Mouse (Mus musculus): ENCODE results near the gene Ccdc116. TPM values are rescaled to one million over a fixed set of nuclear protein-coding genes. Genes with fewer than 3 reads are reported as not detected.
A peak's percentile ranks its signal among the peaks of the same experiment; 100 is the strongest.
"Not testable (repeated sequence)": the region's sequence is repeated elsewhere in the genome, so short reads cannot be mapped to it uniquely, and the experiment has no call there.

The Ccdc116 gene
- polyA plus RNA-seq, 1 experiment = 17.2 TPM

DNA sequence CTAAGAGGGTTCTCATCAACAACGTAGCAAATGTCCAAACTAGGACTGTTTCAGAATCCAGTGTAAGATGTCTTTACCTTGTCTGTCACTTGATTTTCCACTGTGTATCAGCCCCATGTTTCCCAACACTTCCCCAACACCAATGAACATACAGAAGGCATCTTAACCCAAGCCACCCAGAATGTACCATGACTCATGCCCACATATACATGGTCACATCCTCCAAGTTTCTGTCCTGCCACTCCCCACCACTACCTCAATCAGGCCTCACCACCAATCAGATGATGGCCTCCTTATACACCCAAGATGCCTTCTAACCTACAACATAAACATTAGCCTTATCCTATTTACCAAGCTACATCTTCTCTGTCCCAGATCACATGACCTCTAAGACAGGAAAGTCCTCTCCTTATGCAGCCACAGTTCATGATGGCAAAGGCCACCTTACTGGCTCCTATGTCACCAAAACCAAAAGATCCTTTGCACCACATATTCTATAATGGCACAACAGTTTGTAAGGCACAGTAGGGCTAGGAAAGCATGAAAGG is 30.7 kb upstream of the Ccdc116 start:
- no peak overlapping the region for H3K4me3 ChIP-seq (ENCODE audit: low read depth, low read length)
- TF ChIP-seq CTCF (IDR thresholded peaks at IDR 0.05; ENCODE audit: extremely low read depth, insufficient read length, insufficient replicate concordance, low read depth, low read length) (no peak), POLR2A (IDR thresholded peaks at IDR 0.05; ENCODE audit: low read depth, low read length) (no peak)
- no peaks in the 10 kb centered on the region for H3K27me3 ChIP-seq (ENCODE audit: control insufficient read depth, insufficient read depth, low read length)
- H3K36me3 ChIP-seq (ENCODE audit: control insufficient read depth, insufficient read depth, low read length) = peaks cover 10% of the 10 kb centered on the region
- peaks cover 19% of the 10 kb centered on the region; the same call in 1 of the 2 replicates for H3K4me1 ChIP-seq (ENCODE audit: control insufficient read depth, insufficient read depth, insufficient read length, low read length)
- H3K27ac ChIP-seq (ENCODE audit: insufficient read depth, low read depth, low read length) = no peak overlapping the region
- 97% methylated on average over 1 of the region's 1 CpGs for WGBS

DNA sequence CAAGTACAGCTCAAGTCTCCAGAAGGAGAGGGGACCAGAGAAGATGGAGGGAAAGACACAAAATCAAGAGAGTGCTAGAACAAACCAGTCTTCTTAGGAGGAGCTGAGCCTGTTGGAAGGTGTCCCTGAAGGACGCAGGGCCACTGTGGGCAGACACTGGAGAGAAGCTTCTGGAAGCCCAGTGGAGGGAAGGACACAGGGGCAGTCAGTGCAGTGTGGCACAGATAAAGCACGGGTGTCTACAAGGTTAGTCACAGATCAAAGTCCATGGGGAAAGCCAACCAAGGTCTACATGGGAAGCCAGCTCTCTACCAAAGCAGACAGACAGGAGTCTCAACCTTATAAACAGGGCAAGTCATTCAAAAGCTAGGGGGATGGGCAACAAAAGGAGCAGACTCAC is 28.7 kb upstream of the Ccdc116 start:
- Histone ChIP-seq H3K27ac (ENCODE audit: insufficient read depth, low read depth, low read length) (peak overlapping the region; percentile 69), H3K27me3 (ENCODE audit: control insufficient read depth, insufficient read depth, low read length) (no peaks in the 10 kb centered on the region), H3K4me1 (ENCODE audit: control insufficient read depth, insufficient read depth, insufficient read length, low read length) (peaks cover 13% of the 10 kb centered on the region; the same call in 1 of the 2 replicates), H3K4me3 (ENCODE audit: low read depth, low read length) (no peak overlapping the region), H3K36me3 (ENCODE audit: control insufficient read depth, insufficient read depth, low read length) (peaks cover 18% of the 10 kb centered on the region)
- WGBS = 32% methylated on average over 2 of the region's 2 CpGs
- TF ChIP-seq CTCF (IDR thresholded peaks at IDR 0.05; ENCODE audit: extremely low read depth, insufficient read length, insufficient replicate concordance, low read depth, low read length) (no peak), POLR2A (IDR thresholded peaks at IDR 0.05; ENCODE audit: low read depth, low read length) (no peak)

DNA sequence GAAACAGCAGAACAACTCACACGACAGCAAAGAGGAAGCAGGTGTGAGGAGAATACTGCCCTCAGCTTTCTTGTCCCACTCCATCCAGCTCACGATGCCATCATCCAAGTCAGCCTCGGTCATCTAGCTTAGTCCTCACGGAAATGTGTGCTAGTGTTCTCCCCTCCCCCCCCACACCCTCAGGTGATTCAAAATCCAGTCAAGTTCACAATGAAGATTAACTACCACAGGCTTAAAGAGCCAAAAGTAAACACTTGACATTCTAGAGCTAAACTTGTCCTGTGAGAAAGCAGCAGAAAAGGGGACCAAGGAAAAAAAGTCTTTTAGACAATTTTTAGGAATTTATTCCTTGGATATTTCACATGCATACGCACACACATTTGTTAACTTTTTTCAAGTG is 21.0 kb upstream of the Ccdc116 start:
- TF ChIP-seq POLR2A (IDR thresholded peaks at IDR 0.05; ENCODE audit: low read depth, low read length) (no peak), CTCF (IDR thresholded peaks at IDR 0.05; ENCODE audit: extremely low read depth, insufficient read length, insufficient replicate concordance, low read depth, low read length) (no peak)
- Histone ChIP-seq H3K27me3 (ENCODE audit: control insufficient read depth, insufficient read depth, low read length) (no peaks in the 10 kb centered on the region), H3K36me3 (ENCODE audit: control insufficient read depth, insufficient read depth, low read length) (peaks cover 20% of the 10 kb centered on the region), H3K27ac (ENCODE audit: insufficient read depth, low read depth, low read length) (no peak overlapping the region), H3K4me1 (ENCODE audit: control insufficient read depth, insufficient read depth, insufficient read length, low read length) (peaks cover 16% of the 10 kb centered on the region; the same call in 1 of the 2 replicates), H3K4me3 (ENCODE audit: low read depth, low read length) (no peak overlapping the region)
- 79% methylated on average over 5 of the region's 5 CpGs for WGBS

- Histone ChIP-seq H3K36me3 (ENCODE audit: control insufficient read depth, insufficient read depth, low read length) (peaks cover 13% of the 10 kb centered on the region), H3K4me1 (ENCODE audit: control insufficient read depth, insufficient read depth, insufficient read length, low read length) (peaks cover 16% of the 10 kb centered on the region; the same call in 1 of the 2 replicates), H3K4me3 (ENCODE audit: low read depth, low read length) (no peak overlapping the region), H3K27ac (ENCODE audit: insufficient read depth, low read depth, low read length) (peak overlapping the region; percentile 79), H3K27me3 (ENCODE audit: control insufficient read depth, insufficient read depth, low read length) (no peaks in the 10 kb centered on the region)
- no peak for TF ChIP-seq POLR2A (IDR thresholded peaks at IDR 0.05; ENCODE audit: low read depth, low read length)
- no peak for TF ChIP-seq CTCF (IDR thresholded peaks at IDR 0.05; ENCODE audit: extremely low read depth, insufficient read length, insufficient replicate concordance, low read depth, low read length)
Observed at GRCm38 (mm10) chr16:17167179-17167578, 20.1 kb upstream of the Ccdc116 start.

DNA sequence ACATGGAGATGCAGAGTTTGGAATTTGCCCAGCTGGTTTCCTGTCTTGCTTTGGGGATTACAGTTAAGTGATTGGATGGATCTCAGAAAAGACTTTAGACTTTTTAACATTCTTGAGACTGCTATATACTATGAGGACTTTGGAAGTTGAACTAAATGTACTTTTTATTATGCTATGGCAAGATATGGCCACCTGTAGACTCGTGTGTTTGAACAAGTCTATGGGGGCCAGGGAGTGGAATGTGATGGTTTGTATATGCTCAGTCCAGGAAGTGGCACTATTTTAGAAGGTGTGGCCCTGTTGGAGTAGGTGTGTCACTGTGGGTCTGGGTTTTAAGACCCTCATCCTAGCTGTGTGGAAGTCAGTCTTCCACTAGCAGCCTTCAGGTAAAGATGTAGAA is 18.4 kb upstream of the Ccdc116 start:
- 38% methylated on average over 1 of the region's 1 CpGs for WGBS
- H3K27ac ChIP-seq (ENCODE audit: insufficient read depth, low read depth, low read length) = peak overlapping the region; percentile 79

DNA sequence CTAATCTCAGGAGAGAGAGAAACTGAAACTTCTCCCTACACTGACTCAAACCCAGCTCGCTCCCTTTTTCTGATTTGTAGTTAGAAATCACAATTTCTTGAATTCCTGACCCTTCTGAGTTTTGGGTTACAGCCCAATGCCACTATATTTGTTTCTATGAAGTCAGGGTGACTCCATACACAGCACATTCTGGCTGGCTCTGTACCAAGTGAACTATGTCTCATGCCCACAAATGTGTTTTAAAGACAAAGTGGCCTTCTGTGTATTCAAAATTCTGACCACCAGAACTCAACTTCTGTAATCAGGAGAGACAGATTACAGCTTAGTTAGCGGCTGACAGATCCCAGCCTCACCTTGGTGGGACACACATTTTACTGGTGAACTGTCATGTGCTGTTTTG is 7.3 kb upstream of the Ccdc116 start:
- Histone ChIP-seq H3K4me1 (ENCODE audit: control insufficient read depth, insufficient read depth, insufficient read length, low read length) (peaks cover 17% of the 10 kb centered on the region), H3K4me3 (ENCODE audit: low read depth, low read length) (no peak overlapping the region), H3K27ac (ENCODE audit: insufficient read depth, low read depth, low read length) (no peak overlapping the region), H3K36me3 (ENCODE audit: control insufficient read depth, insufficient read depth, low read length) (peaks cover 34% of the 10 kb centered on the region), H3K27me3 (ENCODE audit: control insufficient read depth, insufficient read depth, low read length) (no peaks in the 10 kb centered on the region)
- no peak for TF ChIP-seq CTCF (IDR thresholded peaks at IDR 0.05; ENCODE audit: extremely low read depth, insufficient read length, insufficient replicate concordance, low read depth, low read length)
- no peak for TF ChIP-seq POLR2A (IDR thresholded peaks at IDR 0.05; ENCODE audit: low read depth, low read length)
- WGBS = 82% methylated on average over 2 of the region's 2 CpGs

More for the DNA sequence above, 18.4 kb upstream of the Ccdc116 start:
- H3K36me3 ChIP-seq (ENCODE audit: control insufficient read depth, insufficient read depth, low read length); H3K4me3 ChIP-seq (ENCODE audit: low read depth, low read length); H3K27me3 ChIP-seq (ENCODE audit: control insufficient read depth, insufficient read depth, low read length): not testable (repeated sequence)
- H3K4me1 ChIP-seq (ENCODE audit: control insufficient read depth, insufficient read depth, insufficient read length, low read length) = peaks cover 16% of the 10 kb centered on the region; the same call in 1 of the 2 replicates

GRCm38 (mm10) chr16:17151874-17152273 is 4.8 kb upstream of the Ccdc116 start:
- no peak for TF ChIP-seq CTCF (IDR thresholded peaks at IDR 0.05; ENCODE audit: extremely low read depth, insufficient read length, insufficient replicate concordance, low read depth, low read length)
- TF ChIP-seq POLR2A (IDR thresholded peaks at IDR 0.05; ENCODE audit: low read depth, low read length) = no peak

More at GRCm38 (mm10) chr16:17151874-17152273, 4.8 kb upstream of the Ccdc116 start:
- Histone ChIP-seq H3K36me3 (ENCODE audit: control insufficient read depth, insufficient read depth, low read length) (peaks cover 20% of the 10 kb centered on the region), H3K4me3 (ENCODE audit: low read depth, low read length) (no peak overlapping the region), H3K27ac (ENCODE audit: insufficient read depth, low read depth, low read length) (peak overlapping the region; percentile 98), H3K27me3 (ENCODE audit: control insufficient read depth, insufficient read depth, low read length) (no peaks in the 10 kb centered on the region), H3K4me1 (ENCODE audit: control insufficient read depth, insufficient read depth, insufficient read length, low read length) (peaks cover 27% of the 10 kb centered on the region)
- WGBS = over 99% methylated on average over 4 of the region's 4 CpGs
